Mouse (Mus musculus) liver, embryonic 14.5 days (tissue): Measurements from ENCODE around the gene Gsdma. TPM values are rescaled to one million over a fixed set of nuclear protein-coding genes. Genes with fewer than 3 reads are reported as not detected.

Experiments used
- ATAC-seq: fragments of 200-750 bp; cut with Nextera tagmentation; 2 replicates; pipeline ENCODE4 v1.8.0; 2017; ENCODE audit warnings: moderate number of reproducible peaks, mild to moderate bottlenecking, moderate library complexity; ENCODE audit not compliant: insufficient read depth
- DNase-seq, 3 experiments: peaks; one replicate each; pipeline ENCODE4 v3.0.0-alpha.2; 2012 to 2013; ENCODE audit warnings: low read depth in 3 of 3, low spot score in 3 of 3
- H3K27ac ChIP-seq: fragments of 300-500 bp; sonication (generic); 2 replicates; pipeline ENCODE4 v1.5.1; 2014; ENCODE audit warnings: moderate library complexity, mild to moderate bottlenecking, control low read depth, inconsistent platforms
- H3K27me3 ChIP-seq: fragments of 300-500 bp; sonication (generic); 2 replicates; pipeline ENCODE4 v1.6.1; 2014; ENCODE audit warnings: mild to moderate bottlenecking, low read length, moderate library complexity; ENCODE audit not compliant: control insufficient read depth, insufficient read depth
- H3K36me3 ChIP-seq: fragments of 300-500 bp; sonication (generic); replicated peaks from 2 replicates; pipeline ENCODE4 v1.6.1; 2014; ENCODE audit warnings: low read depth; ENCODE audit not compliant: control insufficient read depth, insufficient read depth
- H3K4me1 ChIP-seq, 2 experiments: fragments of 200-500 bp in 1 of 2; fragments of 300-500 bp in 1 of 2; sonication (generic) in 1 of 2; replicated peaks; 2 replicates each; pipeline ENCODE4 v1.6.1; 2012 to 2014; ENCODE audit warnings: antibody characterized with exemption in 1 of 2, inconsistent platforms in 1 of 2, low read length in 1 of 2; ENCODE audit not compliant: control insufficient read depth in 2 of 2, insufficient read depth in 2 of 2
- H3K4me2 ChIP-seq: fragments of 300-500 bp; sonication (generic); 2 replicates; pipeline ENCODE4 v1.6.1; 2014; ENCODE audit warnings: low read depth, mild to moderate bottlenecking, control low read depth, moderate library complexity
- H3K4me3 ChIP-seq, 2 experiments: fragments of 200-500 bp in 1 of 2; fragments of 300-500 bp in 1 of 2; sonication (generic) in 1 of 2; 2 replicates each; pipeline ENCODE4 v1.5.1; 2012 to 2014; ENCODE audit warnings: low read depth in 2 of 2, low read length in 2 of 2, mild to moderate bottlenecking in 2 of 2, control low read depth in 1 of 2, inconsistent platforms in 1 of 2, moderate library complexity in 1 of 2; ENCODE audit not compliant: insufficient read depth in 1 of 2
- H3K9ac ChIP-seq: fragments of 300-500 bp; sonication (generic); replicated peaks from 2 replicates; pipeline ENCODE4 v1.6.1; 2014; ENCODE audit warnings: mild to moderate bottlenecking, control low read depth, moderate library complexity
- H3K9me3 ChIP-seq: fragments of 300-500 bp; sonication (generic); 2 replicates; pipeline ENCODE4 v1.6.1; 2016; ENCODE audit warnings: low read length, mixed read lengths; ENCODE audit not compliant: control insufficient read depth
- CTCF ChIP-seq: IDR thresholded peaks from 2 replicates; pipeline ENCODE4 v1.5.1; 2016; ENCODE audit warnings: antibody characterized with exemption, low read depth, control low read depth
- EP300 ChIP-seq: IDR thresholded peaks from 2 replicates; pipeline ENCODE4 v1.6.1; 2016; ENCODE audit warnings: antibody characterized with exemption, low read depth
- WGBS: fragments of 180-500 bp; shearing (Covaris S2); extraction: QIAGEN DNeasy Blood & Tissue Kit; methylation state at CpG from one replicate; pipeline ENCODE4 v1.1.7; 2014; ENCODE audit not compliant: insufficient replicate concordance; 5-methylcytosine and 5-hydroxymethylcytosine counted together
- polyA plus RNA-seq, 2 experiments: library from polyadenylated mRNA; depleted of rRNA in 1 of 2; stranded (reverse) in 1 of 2; unstranded in 1 of 2; fragments of >200 nt; fragmentation: Nextera tagmentation in 1 of 2; extraction: Ambion mirVana in 1 of 2; gene quantifications; 2 replicates each; pipeline versions ENCODE4 v1.2.1 to v1.2.3; 2012 to 2014

Gsdma gene
- polyA plus RNA-seq, 2 experiments = 0.01 TPM; not detected in 1

DNA sequence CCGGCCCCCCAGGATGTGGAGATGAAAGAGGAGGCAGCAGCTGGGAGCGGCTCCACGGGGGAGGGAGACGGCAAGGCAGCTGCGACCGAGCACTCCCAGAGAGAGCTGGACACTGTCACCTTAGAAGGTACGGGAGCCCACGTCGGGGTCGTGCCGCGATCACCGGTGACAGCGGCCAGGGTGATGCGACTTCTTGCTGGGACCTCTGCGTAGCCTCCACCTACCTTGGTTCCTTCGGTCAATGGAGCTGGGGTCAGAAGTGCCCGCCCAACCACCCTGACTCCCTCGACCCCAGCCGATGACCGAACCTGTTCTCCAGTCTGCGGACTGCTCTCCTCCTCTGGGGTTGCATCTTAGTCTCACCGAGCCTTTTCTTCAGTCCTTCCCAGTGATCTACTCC is 18.7 kb downstream of the Gsdma start:
- DNase-seq (no peak), ATAC-seq (peak; percentile 46)
- H3K4me1 ChIP-seq = peaks cover 6 to 10% of the 10 kb centered on the region in 2 experiments; a peak in 3 of 4 replicates
- peak overlapping the region; percentile 84 for H3K4me2 ChIP-seq
- H3K36me3 ChIP-seq = peaks cover 25% of the 10 kb centered on the region
- peak overlapping the region; percentile 84 to 99 for H3K4me3 ChIP-seq
- H3K9me3 ChIP-seq = no peaks in the 10 kb centered on the region
- H3K27ac ChIP-seq = peak overlapping the region; percentile 72
- no peaks in the 10 kb centered on the region for H3K27me3 ChIP-seq
- WGBS = under 1% methylated on average over 23 of the region's 23 CpGs
- TF ChIP-seq CTCF (no peak), EP300 (no peak)
- H3K9ac ChIP-seq = peak overlapping the region; percentile 99

DNA sequence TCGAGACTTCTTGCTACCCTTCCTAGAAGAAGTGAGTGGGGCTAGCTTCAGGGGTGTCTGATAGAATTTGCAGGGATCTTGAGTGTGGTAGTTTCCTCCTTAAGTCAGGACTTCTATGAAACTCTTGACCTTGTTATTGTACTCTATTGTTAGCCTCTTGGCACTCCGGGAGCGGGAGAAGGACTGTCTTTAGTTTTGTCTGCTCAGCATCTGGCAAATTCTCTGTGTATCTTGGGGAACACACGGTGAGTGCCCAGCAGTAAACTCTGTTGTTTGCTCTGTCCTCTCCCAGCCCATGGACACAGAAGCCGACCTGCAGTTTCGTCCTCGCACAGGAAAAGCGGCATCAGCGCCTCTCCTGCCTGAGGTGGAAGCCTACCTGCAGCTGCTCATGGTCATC is 21.5 kb downstream of the Gsdma start:
- Histone ChIP-seq H3K9ac (no peak overlapping the region), H3K27me3 (no peaks in the 10 kb centered on the region), H3K9me3 (no peaks in the 10 kb centered on the region), H3K27ac (no peak overlapping the region), H3K4me1 (peaks cover 6 to 10% of the 10 kb centered on the region in 2 experiments; a peak in 3 of 4 replicates), H3K4me2 (no peak overlapping the region), H3K4me3 (no peak overlapping the region), H3K36me3 (peaks cover 49% of the 10 kb centered on the region)
- no peak for TF ChIP-seq EP300
- TF ChIP-seq CTCF = no peak
- DNase-seq (no peak), ATAC-seq (no peak)
- WGBS = 86% methylated on average over 9 of the region's 9 CpGs

- TF ChIP-seq CTCF (no peak), EP300 (no peak)
- DNase-seq (no peak), ATAC-seq (no peak)
- WGBS = 80% methylated on average over 4 of the region's 4 CpGs
- Histone ChIP-seq H3K9me3 (no peaks in the 10 kb centered on the region), H3K4me2 (no peak overlapping the region), H3K9ac (no peak overlapping the region), H3K36me3 (peaks cover 61% of the 10 kb centered on the region), H3K4me3 (no peak overlapping the region), H3K4me1 (peaks cover 2 to 7% of the 10 kb centered on the region in 2 experiments; a peak in 3 of 4 replicates), H3K27ac (no peak overlapping the region), H3K27me3 (no peaks in the 10 kb centered on the region)
Observed at GRCm38 (mm10) chr11:98686976-98687375, 22.8 kb downstream of the Gsdma start.

GRCm38 (mm10) chr11:98688009-98688408 is 23.9 kb downstream of the Gsdma start:
- no peak overlapping the region for H3K4me2 ChIP-seq
- H3K9me3 ChIP-seq = no peaks in the 10 kb centered on the region
- no peaks in the 10 kb centered on the region for H3K27me3 ChIP-seq
- peaks cover 2 to 7% of the 10 kb centered on the region in 2 experiments; a peak in 2 of 4 replicates for H3K4me1 ChIP-seq
- no peak for DNase-seq
- TF ChIP-seq CTCF (no peak), EP300 (no peak)
- no peak for ATAC-seq
- no peak overlapping the region for H3K4me3 ChIP-seq
- peaks cover 61% of the 10 kb centered on the region for H3K36me3 ChIP-seq
- H3K9ac ChIP-seq = no peak overlapping the region
- 69% methylated on average over 8 of the region's 8 CpGs for WGBS
- H3K27ac ChIP-seq = no peak overlapping the region

DNA sequence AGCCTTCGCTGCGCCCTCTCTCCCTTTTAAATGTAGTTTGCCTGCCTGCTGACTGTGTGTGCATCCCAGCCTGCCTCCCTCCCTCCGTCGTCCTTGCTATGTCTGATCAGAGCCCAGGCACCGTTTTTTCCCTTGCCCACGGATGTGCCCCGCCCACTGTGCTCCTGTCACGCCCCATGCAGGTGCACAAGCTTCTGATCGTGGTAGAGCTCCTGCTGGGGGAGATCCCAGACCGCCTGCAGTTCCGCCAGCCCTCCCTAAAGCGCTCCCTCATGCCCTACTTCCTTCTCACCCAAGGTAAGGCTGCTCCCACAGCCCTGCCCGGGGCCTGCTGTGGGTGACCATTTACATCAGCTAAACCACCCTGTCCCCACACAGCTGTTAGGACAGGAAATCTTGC is 29.1 kb downstream of the Gsdma start:
- ATAC-seq (no peak), DNase-seq (no peak)
- Histone ChIP-seq H3K4me2 (no peak overlapping the region), H3K27ac (no peak overlapping the region), H3K27me3 (no peaks in the 10 kb centered on the region), H3K36me3 (peaks cover 55% of the 10 kb centered on the region), H3K4me1 (no peaks in the 10 kb centered on the region), H3K4me3 (no peak overlapping the region), H3K9ac (no peak overlapping the region), H3K9me3 (no peaks in the 10 kb centered on the region)
- WGBS = 58% methylated on average over 13 of the region's 13 CpGs
- TF ChIP-seq EP300 (no peak), CTCF (no peak)
